Mouse (Mus musculus): ENCODE measurements at regions not wholly inside any gene's neighbourhood (a gene's known extent, or its start where the extent isn't known, plus 50 kb on each side); places are given as distances from the start of the nearest gene placed in this dataset.
"Not testable (repeated sequence)": the region's sequence is repeated elsewhere in the genome, so short reads cannot be mapped to it uniquely, and the experiment has no call there.

DNA sequence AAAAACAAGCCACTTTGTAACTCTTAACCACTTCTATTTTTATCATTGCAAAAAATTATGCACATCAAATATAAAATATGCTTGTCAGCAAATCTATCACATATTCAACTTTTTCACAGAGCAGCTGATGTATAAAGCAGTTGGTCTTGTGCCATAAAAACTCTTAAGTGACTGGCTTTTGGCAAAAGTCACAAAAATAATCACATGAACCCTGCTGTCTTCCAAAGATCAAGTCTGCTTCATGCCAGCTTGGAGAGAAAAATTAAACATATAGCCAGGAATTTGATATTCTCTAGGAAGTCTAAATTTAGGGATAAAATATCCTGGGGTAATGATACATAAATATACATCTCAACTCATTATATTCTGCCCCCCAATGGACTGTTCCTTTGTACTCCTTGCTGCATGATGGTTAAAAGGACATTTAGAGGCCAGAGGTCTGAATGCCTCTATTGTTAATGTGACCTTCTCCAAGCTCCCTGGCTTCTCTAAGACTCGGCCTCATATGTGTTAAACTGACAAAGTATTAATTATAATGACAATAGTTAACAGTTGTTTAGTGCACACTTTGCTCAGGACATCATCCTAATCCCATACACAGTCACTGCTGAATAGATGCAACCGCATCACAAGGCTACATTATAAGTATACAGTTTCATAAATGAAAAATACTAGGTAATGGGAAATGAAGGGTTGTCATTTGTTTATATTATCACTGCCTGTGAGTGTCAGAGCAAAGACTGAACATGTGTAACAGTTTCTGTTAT, 422.9 kb upstream of the Hs3st1 start:
- DNase-seq, result no peak

GRCm38 (mm10) chr5:40136740-40137285, 381.5 kb upstream of the Hs3st1 start:
- DNase-seq, result no peak

- DNase-seq, result no peak
These were observed 369.1 kb upstream of the Hs3st1 start for GRCm38 (mm10) chr5:40124337-40124736.

- DNase-seq, result no peak
These were observed 361.6 kb upstream of the Hs3st1 start for GRCm38 (mm10) chr5:40116849-40117248.

DNA sequence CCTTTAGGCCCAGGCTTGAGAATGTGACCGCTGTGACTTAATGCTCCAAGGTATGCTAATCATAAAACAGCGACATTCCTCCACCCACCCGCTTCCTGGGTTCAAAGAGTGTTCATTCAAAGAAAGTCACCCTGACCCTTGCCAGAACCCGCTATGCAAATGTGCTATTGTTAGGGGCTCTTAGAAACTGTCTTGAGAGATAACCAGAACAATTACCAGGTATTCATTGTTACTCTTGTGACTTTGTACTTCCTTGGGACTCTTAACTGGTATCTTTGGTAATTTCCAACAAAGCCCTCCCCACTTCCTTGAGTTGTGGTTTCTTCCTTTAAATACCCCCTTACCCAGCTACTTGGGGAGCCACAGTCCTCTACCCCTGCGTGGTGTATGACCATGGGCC, 334.3 kb upstream of the Hs3st1 start:
- DNase-seq, result not testable (repeated sequence)

GRCm38 (mm10) chr5:40045288-40045687, 290.0 kb upstream of the Hs3st1 start:
- DNase-seq, result no peak

DNA sequence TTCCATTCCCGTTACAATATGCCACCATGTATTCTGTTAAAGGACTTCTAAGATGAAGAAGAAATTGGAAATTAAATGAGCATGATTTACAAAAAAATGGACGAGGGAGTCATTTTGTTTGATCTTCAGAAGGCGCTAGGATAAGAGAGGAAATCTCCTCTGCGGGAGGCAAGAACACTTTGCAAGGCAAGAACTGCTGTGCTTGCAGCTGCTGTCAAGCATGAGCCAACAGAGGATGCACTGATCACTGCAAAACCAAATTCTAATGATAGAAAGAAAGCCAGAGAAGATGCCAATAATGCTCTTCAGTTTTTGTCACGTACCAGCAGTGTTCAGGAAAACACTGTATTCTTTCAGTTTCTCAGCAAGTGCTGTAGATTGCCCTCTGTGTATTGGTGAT, 279.2 kb upstream of the Hs3st1 start:
- no peak for DNase-seq

DNA sequence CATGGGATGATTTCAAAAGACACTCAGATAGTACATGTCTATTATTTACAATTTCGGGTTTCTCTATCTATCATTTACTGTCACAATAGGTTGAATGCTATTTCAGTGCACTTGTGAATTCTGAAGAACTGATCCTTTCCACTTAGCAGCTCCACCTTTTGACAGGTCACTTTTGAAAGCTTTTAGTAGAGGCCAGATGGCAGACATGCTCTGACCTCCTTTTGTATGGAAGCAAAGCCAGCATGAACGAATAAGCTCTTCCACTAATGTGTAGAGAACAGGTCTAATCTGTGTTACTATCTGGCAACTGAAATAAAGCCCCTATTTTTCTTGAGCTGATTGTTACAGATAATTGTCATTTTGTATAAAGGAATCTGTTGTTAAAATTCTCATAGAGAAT, 278.4 kb upstream of the Hs3st1 start:
- DNase-seq, result no peak

DNA sequence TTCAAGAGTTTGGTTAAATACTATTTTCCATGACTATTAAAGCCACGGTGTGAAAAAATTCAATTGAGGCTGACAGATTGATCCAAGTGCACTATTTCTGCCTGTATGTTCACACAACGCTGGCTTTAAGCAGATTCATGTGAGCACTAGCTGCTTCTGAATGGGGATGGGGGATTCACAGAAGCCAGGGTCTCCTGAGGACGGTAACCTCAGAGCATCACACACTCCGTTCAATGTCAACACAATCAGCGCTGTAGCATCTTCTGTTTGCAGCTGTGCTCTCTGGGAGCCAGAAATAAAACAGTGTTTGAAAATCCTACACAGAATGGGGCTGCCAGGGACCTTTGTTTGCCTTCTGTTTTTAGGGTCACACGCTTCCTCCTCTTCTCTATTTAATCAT, 275.0 kb upstream of the Hs3st1 start:
- no peak for DNase-seq

- no peak for DNase-seq
These were observed 260.7 kb upstream of the Hs3st1 start for GRCm38 (mm10) chr5:40015946-40016345.

DNA sequence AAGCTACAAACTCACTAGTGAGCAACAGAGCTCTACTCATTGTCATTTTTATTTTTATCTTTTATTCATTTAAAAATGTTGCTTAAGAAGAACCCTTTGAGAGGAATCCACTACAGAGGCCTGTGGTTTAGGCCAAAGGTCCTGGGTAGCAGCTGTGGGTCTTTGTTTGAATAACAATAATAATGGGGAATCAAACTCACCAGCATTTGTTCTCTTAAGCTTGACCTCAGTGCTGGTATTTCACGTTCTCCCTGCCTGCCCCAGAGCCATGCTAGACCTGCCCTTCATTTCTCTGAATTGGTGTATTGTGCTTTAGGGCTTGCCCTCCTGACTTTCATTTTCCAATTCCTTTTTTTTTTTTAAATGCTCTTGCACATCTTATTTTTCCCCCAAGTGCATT, 232.8 kb upstream of the Hs3st1 start:
- DNase-seq, result no peak

DNA sequence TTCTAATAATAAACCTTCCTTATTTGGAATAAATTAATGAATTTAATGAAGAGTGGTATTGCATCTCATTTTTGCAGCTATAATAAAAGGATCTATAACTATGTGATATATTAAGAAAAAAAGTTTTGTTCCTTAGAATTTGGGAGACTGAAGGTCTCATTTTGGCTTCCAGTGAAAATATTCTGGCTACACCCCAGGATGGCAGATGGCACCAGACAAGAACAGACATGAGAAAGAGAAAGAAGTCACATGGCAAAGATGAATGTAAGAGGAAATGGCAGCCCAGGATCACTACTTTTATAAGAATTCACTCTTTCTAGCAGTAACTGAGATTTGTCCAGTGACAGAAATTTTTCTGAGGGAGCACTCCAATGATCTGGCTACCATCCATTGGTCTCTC, 209.1 kb upstream of the Hs3st1 start:
- DNase-seq, result no peak

- DNase-seq, result peak; percentile 31
These were observed 205.7 kb upstream of the Hs3st1 start for GRCm38 (mm10) chr5:39960981-39961380.

DNA sequence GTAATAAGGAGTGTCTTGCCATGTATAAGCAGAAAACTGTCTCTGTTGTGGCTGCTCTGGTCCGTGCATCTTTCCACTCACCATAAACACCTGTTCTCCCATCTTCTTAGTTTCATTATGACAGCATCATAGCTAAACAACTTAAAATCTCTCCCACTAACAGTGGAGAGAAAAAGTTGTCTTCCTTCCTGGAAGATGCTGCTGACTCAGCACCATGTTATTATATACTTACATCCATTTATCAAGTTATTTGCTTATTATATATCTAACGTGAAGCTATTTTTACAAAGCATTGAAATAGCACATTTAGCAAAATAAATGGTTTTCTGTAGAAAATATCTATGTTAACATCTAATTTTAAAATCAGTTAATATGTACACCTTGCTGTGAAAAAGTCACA, 180.3 kb upstream of the Hs3st1 start:
- DNase-seq, result no peak

DNA sequence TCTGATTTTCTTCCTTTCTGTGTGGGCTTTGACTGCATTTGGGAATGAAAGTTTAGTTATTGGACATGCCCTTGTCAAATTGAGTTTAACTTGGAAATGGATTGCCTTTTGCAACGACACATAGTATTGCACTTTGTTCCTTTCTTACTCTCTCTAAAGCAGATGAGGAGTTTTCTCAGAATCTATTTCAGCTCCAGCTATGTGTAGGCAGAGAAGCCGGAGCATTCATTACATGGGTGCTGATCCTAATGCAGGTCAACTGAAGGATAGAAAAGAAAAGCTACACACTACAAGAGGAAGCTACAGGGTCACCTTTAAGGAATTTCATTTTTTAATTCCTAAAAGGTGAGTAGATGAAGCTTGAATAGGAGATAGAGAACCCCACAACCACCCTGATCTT, 176.6 kb upstream of the Hs3st1 start:
- no peak for DNase-seq

GRCm38 (mm10) chr5:39909369-39909768, 154.1 kb upstream of the Hs3st1 start:
- DNase-seq, result no peak

DNA sequence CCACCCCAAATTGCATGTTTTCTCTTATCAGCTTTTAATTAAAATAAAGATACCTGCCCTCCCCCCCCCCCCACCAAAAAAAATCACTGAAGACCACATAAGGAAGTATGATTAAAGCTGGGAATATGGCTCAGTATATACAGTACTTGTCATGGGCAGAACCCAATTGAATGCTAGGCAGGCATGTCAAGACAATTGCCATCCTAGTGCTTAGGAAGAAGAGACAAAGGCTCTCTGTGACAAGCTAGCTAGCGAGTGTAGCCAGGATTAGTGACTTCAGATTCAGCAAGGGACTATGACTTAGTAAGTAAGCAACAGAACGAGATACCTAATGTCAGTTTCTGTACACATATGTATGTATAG, 116.4 kb upstream of the Hs3st1 start:
- DNase-seq, result no peak

- DNase-seq, result no peak
These were observed 115.8 kb upstream of the Hs3st1 start for GRCm38 (mm10) chr5:39870835-39871722.

GRCm38 (mm10) chr5:39857192-39857591, 101.9 kb upstream of the Hs3st1 start:
- DNase-seq, result no peak

DNA sequence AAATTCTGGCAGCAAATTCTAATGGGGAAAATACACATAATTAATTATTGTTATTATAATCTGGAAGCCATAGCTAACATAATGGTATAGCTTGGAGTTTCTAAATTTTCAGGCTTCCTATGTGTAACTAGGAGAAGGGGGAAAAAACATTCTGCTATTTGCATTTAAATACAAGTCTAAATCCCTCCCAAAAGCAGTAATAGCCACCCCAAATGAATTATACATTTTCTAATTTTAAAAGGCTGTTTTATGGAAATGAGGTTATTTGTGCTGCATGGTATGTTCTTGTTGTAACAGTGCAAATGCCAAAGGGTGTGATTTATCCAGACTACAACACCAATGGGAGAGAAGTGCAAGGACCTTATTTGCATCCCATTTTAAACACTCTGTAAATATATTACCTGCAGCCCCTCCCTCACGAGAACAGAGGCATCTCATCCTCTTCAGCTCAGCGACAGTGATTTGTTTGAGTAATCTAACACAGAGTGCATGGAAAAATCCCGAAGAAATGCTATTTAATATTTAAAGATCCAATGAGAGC, 101.4 kb upstream of the Hs3st1 start:
- DNase-seq, result no peak

- no peak for DNase-seq
These were observed 100.7 kb upstream of the Hs3st1 start for GRCm38 (mm10) chr5:39855685-39856615.

DNA sequence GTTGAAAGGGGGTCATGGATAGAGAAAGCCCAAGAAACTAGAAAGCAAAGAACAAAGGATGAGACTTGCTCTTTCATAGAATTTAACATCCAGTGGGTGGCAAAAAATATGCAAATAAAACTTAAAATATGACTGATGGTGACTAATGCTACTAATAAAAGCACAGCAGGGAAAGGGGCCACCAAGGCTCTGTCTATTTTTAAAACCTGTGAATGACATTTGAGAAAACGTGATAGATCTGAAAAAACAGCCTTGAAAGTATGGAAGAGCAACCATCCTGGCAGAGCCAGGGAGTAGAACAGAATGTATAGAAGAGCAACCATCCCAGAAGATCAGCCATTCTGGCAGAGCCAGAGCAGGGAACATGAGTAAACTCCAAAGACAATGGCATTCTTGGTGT, 91.9 kb upstream of the Hs3st1 start:
- DNase-seq, result no peak

Data from adrenal gland, postnatal 10 days (tissue).